Mouse (Mus musculus): ENCODE data around the gene Ltb4r1.

Ltb4r1 gene

GRCm38 (mm10) chr14:55787731-55788130 lies 22.0 kb downstream of the Ltb4r1 start:
- DNase-seq (ENCODE audit: low spot score), result no peak

DNA sequence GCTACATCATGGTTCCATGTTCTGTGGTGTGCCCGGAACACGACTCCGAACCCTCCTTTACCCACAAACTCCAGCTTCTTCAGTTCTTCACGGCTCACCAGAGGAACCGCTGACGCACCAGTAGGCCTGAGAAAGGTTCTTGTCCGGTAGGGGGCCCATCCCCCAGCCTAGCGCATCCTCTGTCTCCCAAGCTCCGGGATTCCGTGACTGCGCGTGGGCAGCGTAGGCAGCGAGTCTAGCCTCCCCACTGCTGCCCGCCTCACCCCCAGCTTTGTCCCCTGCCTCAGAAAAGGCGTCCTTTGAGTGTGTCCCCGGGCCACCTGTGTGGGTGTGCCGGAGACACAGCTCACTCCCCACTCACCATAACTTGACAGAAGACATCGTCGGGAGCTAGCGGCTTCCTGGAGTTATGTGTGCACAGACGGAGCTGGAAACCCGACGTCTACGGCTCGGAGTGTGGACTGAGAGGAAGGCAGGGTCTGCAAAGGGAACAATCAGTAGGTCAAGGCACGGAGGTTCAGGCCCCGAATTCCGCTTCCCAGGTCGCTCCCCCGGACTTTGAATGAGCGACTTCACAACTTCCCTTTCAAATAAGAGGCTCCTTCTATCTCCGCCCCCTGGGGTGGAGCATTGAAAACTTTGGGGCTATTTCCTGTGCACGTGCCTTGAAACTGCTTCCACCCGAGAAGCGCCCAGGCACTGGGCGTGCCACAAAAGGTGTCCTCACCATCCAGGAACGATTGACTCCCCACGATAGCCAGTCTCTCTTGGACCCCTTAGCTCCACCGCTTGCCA lies 22.7 kb downstream of the Ltb4r1 start, which contains the start of gene Ripk3:
Ripk3 (minus strand) TSS at position 610 of the 795 bp plus-strand sequence.
- no peak for DNase-seq (ENCODE audit: low spot score)

- no peak for DNase-seq (ENCODE audit: low spot score)
These were observed 27.7 kb downstream of the Ltb4r1 start for GRCm38 (mm10) chr14:55793461-55793860.

GRCm38 (mm10) chr14:55793946-55794345 lies 28.2 kb downstream of the Ltb4r1 start:
- DNase-seq (ENCODE audit: low spot score), result no peak

GRCm38 (mm10) chr14:55795380-55796163 lies 29.8 kb downstream of the Ltb4r1 start:
- DNase-seq (ENCODE audit: low spot score), result no peak

DNA sequence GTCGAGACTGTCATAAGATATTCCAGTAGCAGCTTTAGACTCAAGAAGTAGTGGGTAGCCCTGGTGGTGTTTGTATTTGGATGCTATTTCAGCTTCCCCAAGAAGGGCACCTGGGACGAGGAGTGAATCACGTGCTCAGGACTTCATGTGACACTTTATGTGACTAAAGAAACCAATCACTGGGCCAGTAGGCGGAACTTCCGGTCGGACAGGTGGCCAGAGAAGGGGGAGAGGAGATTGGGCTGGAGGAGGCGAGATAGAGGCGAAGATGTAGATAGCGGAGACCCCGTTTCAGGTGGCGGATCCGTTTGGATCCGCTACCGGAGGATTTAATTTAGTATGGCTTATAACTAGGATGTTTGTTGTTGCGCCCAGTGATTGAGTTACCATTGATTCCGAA lies 49.1 kb downstream of the Ltb4r1 start:
- DNase-seq (ENCODE audit: low spot score), result no peak

- no peak for DNase-seq (ENCODE audit: low spot score)
These were observed 49.6 kb downstream of the Ltb4r1 start for GRCm38 (mm10) chr14:55815310-55815751.

All from urinary bladder, postnatal 10 days (tissue).